Mouse (Mus musculus) limb, embryonic 10.5 days (tissue): ENCODE data around the gene Gpr63. TPM values are rescaled to one million over a fixed set of nuclear protein-coding genes. Genes with fewer than 3 reads are reported as not detected.
"Not testable (repeated sequence)": the region's sequence is repeated elsewhere in the genome, so short reads cannot be mapped to it uniquely, and the experiment has no call there.

Source experiments
- DNase-seq: peaks from one replicate; pipeline ENCODE4 v3.0.0-alpha.2; 2017; ENCODE audit warnings: low spot score
- H3K27ac ChIP-seq: fragments of 300-500 bp; sonication (generic); 2 replicates; pipeline ENCODE4 v1.5.1; 2016; ENCODE audit warnings: mild to moderate bottlenecking
- H3K27me3 ChIP-seq: fragments of 300-500 bp; sonication (generic); 2 replicates; pipeline ENCODE4 v1.6.1; 2016; ENCODE audit warnings: low read depth, mild to moderate bottlenecking; ENCODE audit not compliant: poor library complexity, severe bottlenecking
- H3K36me3 ChIP-seq: fragments of 300-500 bp; sonication (generic); 2 replicates; pipeline ENCODE4 v1.6.1; 2016; ENCODE audit warnings: mild to moderate bottlenecking, moderate library complexity
- H3K4me1 ChIP-seq: fragments of 300-500 bp; sonication (generic); 2 replicates; pipeline ENCODE4 v1.6.1; 2016
- H3K4me3 ChIP-seq: fragments of 300-500 bp; sonication (generic); 2 replicates; pipeline ENCODE4 v1.5.1; 2016; ENCODE audit warnings: mild to moderate bottlenecking, moderate library complexity
- H3K9me3 ChIP-seq: fragments of 300-500 bp; sonication (generic); replicated peaks from 2 replicates; pipeline ENCODE4 v1.6.1; 2016; ENCODE audit warnings: mild to moderate bottlenecking
- WGBS: fragments of 180-500 bp; shearing (Covaris S2); methylation state at CpG from one replicate; pipeline ENCODE4 v1.1.7; 2016; 5-methylcytosine and 5-hydroxymethylcytosine counted together
- polyA plus RNA-seq: library from polyadenylated mRNA; unstranded; fragments of >200 nt; fragmentation: Nextera tagmentation; extraction: Ambion mirVana; gene quantifications from 2 replicates; pipeline ENCODE4 v1.2.1, GENCODE M21; 2016

The Gpr63 gene
- polyA plus RNA-seq, 1 experiment from 2014 or later, result 2.4 TPM

- no peak overlapping the region for H3K27ac ChIP-seq
- WGBS, result 92% methylated on average over 3 of the region's 3 CpGs
- H3K27me3 ChIP-seq, result no peaks in the 10 kb centered on the region
These were observed 46.5 kb downstream of the Gpr63 start for GRCm38 (mm10) chr4:25012726-25013125.

GRCm38 (mm10) chr4:25015017-25015655, 48.9 kb downstream of the Gpr63 start:
- H3K27ac ChIP-seq, result no peak overlapping the region
- no peak overlapping the region for H3K4me3 ChIP-seq
- no peaks in the 10 kb centered on the region for H3K27me3 ChIP-seq
- WGBS, result 87% methylated on average over 2 of the region's 2 CpGs
- peaks cover 4% of the 10 kb centered on the region; the same call in 1 of the 2 replicates for H3K4me1 ChIP-seq
- H3K9me3 ChIP-seq, result no peaks in the 10 kb centered on the region
- no peaks in the 10 kb centered on the region for H3K36me3 ChIP-seq
- DNase-seq, result no peak

More at GRCm38 (mm10) chr4:25012726-25013125, 46.5 kb downstream of the Gpr63 start:
- no peak overlapping the region for H3K4me3 ChIP-seq
- H3K9me3 ChIP-seq, result no peaks in the 10 kb centered on the region
- no peak for DNase-seq
- H3K36me3 ChIP-seq, result peaks cover 16% of the 10 kb centered on the region
- H3K4me1 ChIP-seq, result peaks cover 4% of the 10 kb centered on the region; the same call in 1 of the 2 replicates

- H3K4me3 ChIP-seq, result no peak overlapping the region
- no peak overlapping the region for H3K27ac ChIP-seq
- H3K36me3 ChIP-seq, result no peaks in the 10 kb centered on the region
- no peak for DNase-seq
- no peaks in the 10 kb centered on the region for H3K27me3 ChIP-seq
- H3K4me1 ChIP-seq, result no peaks in the 10 kb centered on the region
- no peaks in the 10 kb centered on the region for H3K9me3 ChIP-seq
- WGBS, result 83% methylated on average over 2 of the region's 2 CpGs
These were observed 62.0 kb downstream of the Gpr63 start for GRCm38 (mm10) chr4:25028252-25028651.

- no peaks in the 10 kb centered on the region for H3K9me3 ChIP-seq
- H3K27me3 ChIP-seq, result no peaks in the 10 kb centered on the region
- H3K36me3 ChIP-seq, result no peaks in the 10 kb centered on the region
- no peak overlapping the region for H3K27ac ChIP-seq
- no peak for DNase-seq
- H3K4me3 ChIP-seq, result no peak overlapping the region
- WGBS, result 77% methylated on average over 1 of the region's 1 CpGs
- no peaks in the 10 kb centered on the region for H3K4me1 ChIP-seq
These were observed 62.5 kb downstream of the Gpr63 start for GRCm38 (mm10) chr4:25028752-25029151.

GRCm38 (mm10) chr4:25029875-25030274, 63.7 kb downstream of the Gpr63 start:
- peaks cover 2% of the 10 kb centered on the region for H3K4me1 ChIP-seq
- DNase-seq, result no peak
- no peaks in the 10 kb centered on the region for H3K9me3 ChIP-seq

GRCm38 (mm10) chr4:25035158-25035791, 69.1 kb downstream of the Gpr63 start:
- 22% methylated on average over 6 of the region's 6 CpGs for WGBS
- peaks cover 15% of the 10 kb centered on the region for H3K4me1 ChIP-seq
- peak; percentile 61 for DNase-seq
- no peak overlapping the region for H3K27ac ChIP-seq
- H3K36me3 ChIP-seq, result no peaks in the 10 kb centered on the region
- no peaks in the 10 kb centered on the region for H3K27me3 ChIP-seq
- no peaks in the 10 kb centered on the region for H3K9me3 ChIP-seq
- H3K4me3 ChIP-seq, result no peak overlapping the region

More at GRCm38 (mm10) chr4:25029875-25030274, 63.7 kb downstream of the Gpr63 start:
- Histone ChIP-seq H3K27ac (no peak overlapping the region), H3K4me3 (no peak overlapping the region), H3K27me3 (no peaks in the 10 kb centered on the region), H3K36me3 (no peaks in the 10 kb centered on the region)
- 84% methylated on average over 4 of the region's 4 CpGs for WGBS

GRCm38 (mm10) chr4:25035806-25036205, 69.6 kb downstream of the Gpr63 start:
- Histone ChIP-seq H3K27ac (no peak overlapping the region), H3K27me3 (no peaks in the 10 kb centered on the region), H3K4me1 (peaks cover 15% of the 10 kb centered on the region), H3K9me3 (no peaks in the 10 kb centered on the region), H3K36me3 (no peaks in the 10 kb centered on the region), H3K4me3 (no peak overlapping the region)
- DNase-seq, result no peak
- 54% methylated on average over 2 of the region's 2 CpGs for WGBS

- Histone ChIP-seq H3K27me3 (no peaks in the 10 kb centered on the region), H3K27ac (no peak overlapping the region), H3K4me3 (no peak overlapping the region), H3K4me1 (peaks cover 15% of the 10 kb centered on the region), H3K36me3 (no peaks in the 10 kb centered on the region), H3K9me3 (no peaks in the 10 kb centered on the region)
- WGBS, result 77% methylated on average over 2 of the region's 2 CpGs
- DNase-seq, result no peak
These were observed 71.1 kb downstream of the Gpr63 start for GRCm38 (mm10) chr4:25037260-25037659.

- H3K36me3 ChIP-seq, H3K4me1 ChIP-seq, H3K9me3 ChIP-seq, H3K4me3 ChIP-seq, H3K27me3 ChIP-seq, DNase-seq, H3K27ac ChIP-seq: not testable (repeated sequence)
- 88% methylated on average over 1 of the region's 1 CpGs for WGBS
These were observed 89.3 kb downstream of the Gpr63 start for GRCm38 (mm10) chr4:25055541-25055940.

Other genes starting within 250 kb of the Gpr63 start
- gene Klhl32, start 115.3 kb upstream of the Gpr63 start, polyA plus RNA-seq, result 4.0 and 4.9 TPM in 2 replicates
- gene Ndufaf4, start 68.3 kb upstream of the Gpr63 start, polyA plus RNA-seq, result 53.3 and 64.7 TPM in 2 replicates